In genomic region chr14:32201354-32201753, GRCm38 (mm10) we compare ENCODE assay signal across 9 mouse cellular contexts. TPM values are rescaled to one million over a fixed set of nuclear protein-coding genes. Genes with fewer than 3 reads are reported as not detected.
A peak's percentile ranks its signal among the peaks of the same experiment; 100 is the strongest.
DNase-seq lines count a peak whose midpoint lies in the region; ATAC-seq lines count a peak whose summit lies in the region.
"Had no signal": no experiment of that assay in that cellular context is flagged by ENCODE, and none has a peak within 500 bp of the region (broad histone marks: within the 10 kb centered on the region; RNA-seq: fewer than 3 reads in every experiment).

No protein-coding gene starts in this region.

- H3K27ac ChIP-seq in heart, embryonic 13.5 days (replicated peaks), result peak overlapping the region; percentile 80
- H3K27ac ChIP-seq in midbrain, embryonic 15.5 days, result peak overlapping the region; percentile 58

- H3K36me3 ChIP-seq in heart, embryonic 13.5 days, result peaks cover 35% of the 10 kb centered on the region
- H3K36me3 ChIP-seq in midbrain, embryonic 15.5 days (replicated peaks), result peaks cover 13% of the 10 kb centered on the region

- DNase-seq in heart, postnatal 25 days (ENCODE audit: low spot score), result no peak
- peak; percentile 44 for DNase-seq in CD4-positive helper T cell, adult 2 months (ENCODE audit: low read depth, low spot score)
- peak; percentile 36 for DNase-seq in embryo, embryonic 11 days
- DNase-seq in adrenal gland, postnatal 36 days, result no peak
- no peak for DNase-seq in cerebellum, adult 8-10 months

- under 1% methylated on average over 26 of the region's 26 CpGs for WGBS in heart, embryonic 13.5 days
- WGBS in midbrain, embryonic 15.5 days, result 0% methylated on average over 26 of the region's 26 CpGs

- H3K4me1 ChIP-seq in heart, embryonic 13.5 days, result peaks cover 32% of the 10 kb centered on the region
- peaks cover 29% of the 10 kb centered on the region for H3K4me1 ChIP-seq in midbrain, embryonic 15.5 days

- intact Hi-C loops in heart, postnatal 25 days (cut with DNase I), result no loop called here

- H3K4me3 ChIP-seq in heart, embryonic 13.5 days, result peak overlapping the region; percentile 94
- H3K4me3 ChIP-seq in midbrain, embryonic 15.5 days, result peak overlapping the region; percentile 91

- no peaks in the 10 kb centered on the region for H3K9me3 ChIP-seq in heart, embryonic 13.5 days
- H3K9me3 ChIP-seq in midbrain, embryonic 15.5 days, result no peaks in the 10 kb centered on the region

- H3K4me2 ChIP-seq in heart, embryonic 13.5 days, result peak overlapping the region; percentile 97
- peak overlapping the region; percentile 90 for H3K4me2 ChIP-seq in midbrain, embryonic 15.5 days

- H3K27me3 ChIP-seq in heart, embryonic 13.5 days (replicated peaks), result no peaks in the 10 kb centered on the region
- H3K27me3 ChIP-seq in midbrain, embryonic 15.5 days (replicated peaks), result no peaks in the 10 kb centered on the region

- no peak for ATAC-seq in heart, embryonic 13.5 days (ENCODE audit: extremely low read depth, insufficient number of reproducible peaks, low FRiP score, low TSS enrichment)
- peak; percentile 48 for ATAC-seq in inflammation-experienced regulatory T-cells, adult 6 months
- ATAC-seq in midbrain, embryonic 15.5 days (replicated peaks), result peak; percentile 35; the same call in 1 of the 2 replicates

- peak overlapping the region; percentile 97 for H3K9ac ChIP-seq in heart, embryonic 13.5 days
- peak overlapping the region; percentile 82 for H3K9ac ChIP-seq in midbrain, embryonic 15.5 days

RNA-seq across cellular contexts. Expression of gene Timm23, which starts 0.3 kb away (rescaled TPM):
- 289 and 312 TPM in 2 replicates for polyA plus RNA-seq in heart, embryonic 13.5 days (2015; fragmentation: Nextera tagmentation; extraction: Ambion mirVana)
- 100 to 1,000 TPM; 209 to 233 TPM for total RNA-seq in heart, postnatal 25 days (2021)
- 100 to 1,000 TPM; 143 to 224 (median 162) TPM for polyA plus RNA-seq in inflammation-experienced regulatory T-cells, adult 6 months (2017; shearing (Covaris generic))
- 204 and 211 TPM in 2 replicates for polyA plus RNA-seq in midbrain, embryonic 15.5 days (2015; fragmentation: Nextera tagmentation; extraction: Ambion mirVana)
- 100 to 1,000 TPM; 119 to 145 TPM for total RNA-seq in adrenal gland, postnatal 36 days (2021)

RNA-seq across cellular contexts. Expression of gene Parg, which starts 0.4 kb away (rescaled TPM):
- polyA plus RNA-seq in heart, embryonic 13.5 days (2015; fragmentation: Nextera tagmentation; extraction: Ambion mirVana), result 22.3 and 22.8 TPM in 2 replicates
- total RNA-seq in heart, postnatal 25 days (2021), result 10 to 100 TPM; 21.7 to 22.1 TPM
- polyA plus RNA-seq in inflammation-experienced regulatory T-cells, adult 6 months (2017; shearing (Covaris generic)), result 10 to 100 TPM; 17.0 to 20.9 (median 18.1) TPM
- polyA plus RNA-seq in midbrain, embryonic 15.5 days (2015; fragmentation: Nextera tagmentation; extraction: Ambion mirVana), result 35.8 and 36.5 TPM in 2 replicates
- 10 to 100 TPM; 58.1 to 63.2 TPM for total RNA-seq in adrenal gland, postnatal 36 days (2021)

RNA-seq across cellular contexts. Expression of gene Ncoa4, which starts 41.7 kb away (rescaled TPM):
- 117 and 141 TPM in 2 replicates for polyA plus RNA-seq in heart, embryonic 13.5 days (2015; fragmentation: Nextera tagmentation; extraction: Ambion mirVana)
- 100 to 1,000 TPM; 126 TPM for total RNA-seq in heart, postnatal 25 days (2021)
- polyA plus RNA-seq in inflammation-experienced regulatory T-cells, adult 6 months (2017; shearing (Covaris generic)), result 10 to 100 TPM; 76.2 to 87.7 (median 78.3) TPM
- 104 and 106 TPM in 2 replicates for polyA plus RNA-seq in midbrain, embryonic 15.5 days (2015; fragmentation: Nextera tagmentation; extraction: Ambion mirVana)
- total RNA-seq in adrenal gland, postnatal 36 days (2021), result 100 to 1,000 TPM; 194 to 226 TPM

RNA-seq across cellular contexts. Expression of gene Msmb, which starts 59.5 kb away (rescaled TPM):
- not detected in 2 replicates for polyA plus RNA-seq in heart, embryonic 13.5 days (2015; fragmentation: Nextera tagmentation; extraction: Ambion mirVana)
- not detected for total RNA-seq in heart, postnatal 25 days (2021)
- polyA plus RNA-seq in inflammation-experienced regulatory T-cells, adult 6 months (2017; shearing (Covaris generic)), result not detected
- polyA plus RNA-seq in midbrain, embryonic 15.5 days (2015; fragmentation: Nextera tagmentation; extraction: Ambion mirVana), result not detected in 2 replicates
- total RNA-seq in adrenal gland, postnatal 36 days (2021), result not detected
- total RNA-seq: adrenal gland, adult 18-20 months had no signal

Comparison
In these comparisons a context has a peak if more than half of its experiments do, and no peak if none do; other contexts are left out.
1. DNase-seq: peak in CD4-positive helper T cell, adult 2 months (single experiment) and embryo, embryonic 11 days (single experiment); none in heart, postnatal 25 days (single experiment), adrenal gland, postnatal 36 days (0 of 2) and cerebellum, adult 8-10 months (single experiment).